Mouse (Mus musculus): ENCODE results near the gene Abca4. TPM values are rescaled to one million over a fixed set of nuclear protein-coding genes. Genes with fewer than 3 reads are reported as not detected.

Gene Abca4
- polyA plus RNA-seq, 1 experiment, result 3.7 TPM

- H3K4me1 ChIP-seq (ENCODE audit: control insufficient read depth, insufficient read depth, low read length), result no peaks in the 10 kb centered on the region
- no peak overlapping the region for H3K27ac ChIP-seq (ENCODE audit: insufficient read depth, low read length)
- TF ChIP-seq CTCF (IDR thresholded peaks at IDR 0.05; ENCODE audit: extremely low read depth, insufficient read depth, low read length) (no peak), POLR2A (IDR thresholded peaks at IDR 0.05; ENCODE audit: extremely low read depth, insufficient read depth, low read length) (no peak)
- no peak overlapping the region for H3K4me3 ChIP-seq (ENCODE audit: insufficient read depth, low read length)
Measured at GRCm38 (mm10) chr3:122022355-122022754, 21.9 kb upstream of the Abca4 start.

GRCm38 (mm10) chr3:122026676-122027075 is 17.6 kb upstream of the Abca4 start:
- Histone ChIP-seq H3K27ac (ENCODE audit: insufficient read depth, low read length) (no peak overlapping the region), H3K4me3 (ENCODE audit: insufficient read depth, low read length) (no peak overlapping the region), H3K4me1 (ENCODE audit: control insufficient read depth, insufficient read depth, low read length) (no peaks in the 10 kb centered on the region)
- TF ChIP-seq CTCF (IDR thresholded peaks at IDR 0.05; ENCODE audit: extremely low read depth, insufficient read depth, low read length) (no peak), POLR2A (IDR thresholded peaks at IDR 0.05; ENCODE audit: extremely low read depth, insufficient read depth, low read length) (no peak)

- TF ChIP-seq CTCF (IDR thresholded peaks at IDR 0.05; ENCODE audit: extremely low read depth, insufficient read depth, low read length), result no peak
- TF ChIP-seq POLR2A (IDR thresholded peaks at IDR 0.05; ENCODE audit: extremely low read depth, insufficient read depth, low read length), result no peak
- H3K27ac ChIP-seq (ENCODE audit: insufficient read depth, low read length), result no peak overlapping the region
- H3K4me3 ChIP-seq (ENCODE audit: insufficient read depth, low read length), result no peak overlapping the region
- no peaks in the 10 kb centered on the region for H3K4me1 ChIP-seq (ENCODE audit: control insufficient read depth, insufficient read depth, low read length)
Measured at GRCm38 (mm10) chr3:122027776-122028175, 16.5 kb upstream of the Abca4 start.

GRCm38 (mm10) chr3:122033248-122033837 is 10.9 kb upstream of the Abca4 start:
- no peak overlapping the region for H3K27ac ChIP-seq (ENCODE audit: insufficient read depth, low read length)
- no peak for TF ChIP-seq CTCF (IDR thresholded peaks at IDR 0.05; ENCODE audit: extremely low read depth, insufficient read depth, low read length)
- TF ChIP-seq POLR2A (IDR thresholded peaks at IDR 0.05; ENCODE audit: extremely low read depth, insufficient read depth, low read length), result no peak
- no peaks in the 10 kb centered on the region for H3K4me1 ChIP-seq (ENCODE audit: control insufficient read depth, insufficient read depth, low read length)
- no peak overlapping the region for H3K4me3 ChIP-seq (ENCODE audit: insufficient read depth, low read length)

GRCm38 (mm10) chr3:122034240-122034639 is 10.0 kb upstream of the Abca4 start:
- Histone ChIP-seq H3K4me1 (ENCODE audit: control insufficient read depth, insufficient read depth, low read length) (no peaks in the 10 kb centered on the region), H3K27ac (ENCODE audit: insufficient read depth, low read length) (no peak overlapping the region), H3K4me3 (ENCODE audit: insufficient read depth, low read length) (no peak overlapping the region)
- TF ChIP-seq POLR2A (IDR thresholded peaks at IDR 0.05; ENCODE audit: extremely low read depth, insufficient read depth, low read length) (no peak), CTCF (IDR thresholded peaks at IDR 0.05; ENCODE audit: extremely low read depth, insufficient read depth, low read length) (no peak)

- H3K27ac ChIP-seq (ENCODE audit: insufficient read depth, low read length), result no peak overlapping the region
- TF ChIP-seq POLR2A (IDR thresholded peaks at IDR 0.05; ENCODE audit: extremely low read depth, insufficient read depth, low read length) (no peak), CTCF (IDR thresholded peaks at IDR 0.05; ENCODE audit: extremely low read depth, insufficient read depth, low read length) (no peak)
- H3K4me3 ChIP-seq (ENCODE audit: insufficient read depth, low read length), result no peak overlapping the region
- H3K4me1 ChIP-seq (ENCODE audit: control insufficient read depth, insufficient read depth, low read length), result no peaks in the 10 kb centered on the region
Measured at GRCm38 (mm10) chr3:122035092-122035491, 9.2 kb upstream of the Abca4 start.

- H3K27ac ChIP-seq (ENCODE audit: insufficient read depth, low read length), result no peak overlapping the region
- TF ChIP-seq POLR2A (IDR thresholded peaks at IDR 0.05; ENCODE audit: extremely low read depth, insufficient read depth, low read length), result no peak
- TF ChIP-seq CTCF (IDR thresholded peaks at IDR 0.05; ENCODE audit: extremely low read depth, insufficient read depth, low read length), result no peak
Measured at GRCm38 (mm10) chr3:122040522-122040921, 3.7 kb upstream of the Abca4 start.

GRCm38 (mm10) chr3:122043102-122043501 is 1.1 kb upstream of the Abca4 start:
- H3K4me1 ChIP-seq (ENCODE audit: control insufficient read depth, insufficient read depth, low read length), result no peaks in the 10 kb centered on the region
- H3K27ac ChIP-seq (ENCODE audit: insufficient read depth, low read length), result no peak overlapping the region
- TF ChIP-seq POLR2A (IDR thresholded peaks at IDR 0.05; ENCODE audit: extremely low read depth, insufficient read depth, low read length) (no peak), CTCF (IDR thresholded peaks at IDR 0.05; ENCODE audit: extremely low read depth, insufficient read depth, low read length) (no peak)
- no peak overlapping the region for H3K4me3 ChIP-seq (ENCODE audit: insufficient read depth, low read length)

More at GRCm38 (mm10) chr3:122040522-122040921, 3.7 kb upstream of the Abca4 start:
- Histone ChIP-seq H3K4me1 (ENCODE audit: control insufficient read depth, insufficient read depth, low read length) (no peaks in the 10 kb centered on the region), H3K4me3 (ENCODE audit: insufficient read depth, low read length) (no peak overlapping the region)

GRCm38 (mm10) chr3:122046187-122046620 is 2.0 kb downstream of the Abca4 start:
- H3K4me3 ChIP-seq (ENCODE audit: insufficient read depth, low read length), result no peak overlapping the region
- TF ChIP-seq CTCF (IDR thresholded peaks at IDR 0.05; ENCODE audit: extremely low read depth, insufficient read depth, low read length) (no peak), POLR2A (IDR thresholded peaks at IDR 0.05; ENCODE audit: extremely low read depth, insufficient read depth, low read length) (no peak)

GRCm38 (mm10) chr3:122047402-122047801 is 3.2 kb downstream of the Abca4 start:
- Histone ChIP-seq H3K4me3 (ENCODE audit: insufficient read depth, low read length) (no peak overlapping the region), H3K27ac (ENCODE audit: insufficient read depth, low read length) (no peak overlapping the region), H3K4me1 (ENCODE audit: control insufficient read depth, insufficient read depth, low read length) (no peaks in the 10 kb centered on the region)
- TF ChIP-seq CTCF (IDR thresholded peaks at IDR 0.05; ENCODE audit: extremely low read depth, insufficient read depth, low read length), result no peak
- no peak for TF ChIP-seq POLR2A (IDR thresholded peaks at IDR 0.05; ENCODE audit: extremely low read depth, insufficient read depth, low read length)

More at GRCm38 (mm10) chr3:122046187-122046620, 2.0 kb downstream of the Abca4 start:
- no peak overlapping the region for H3K27ac ChIP-seq (ENCODE audit: insufficient read depth, low read length)
- H3K4me1 ChIP-seq (ENCODE audit: control insufficient read depth, insufficient read depth, low read length), result no peaks in the 10 kb centered on the region
